Mouse (Mus musculus) liver, embryonic 12.5 days (tissue): ENCODE results near the gene Ush1g. TPM values are rescaled to one million over a fixed set of nuclear protein-coding genes. Genes with fewer than 3 reads are reported as not detected.

Source experiments
- ATAC-seq: fragments of 200-750 bp; cut with Nextera tagmentation; 2 replicates; pipeline ENCODE4 v1.8.0; 2017; ENCODE audit warnings: moderate number of reproducible peaks, mild to moderate bottlenecking, moderate library complexity
- H3K27ac ChIP-seq: fragments of 300-500 bp; sonication (generic); 2 replicates; pipeline ENCODE4 v1.5.1; 2016; ENCODE audit warnings: mild to moderate bottlenecking
- H3K27me3 ChIP-seq: fragments of 300-500 bp; sonication (generic); replicated peaks from 2 replicates; pipeline ENCODE4 v1.6.1; 2016; ENCODE audit warnings: mild to moderate bottlenecking, moderate library complexity
- H3K36me3 ChIP-seq: fragments of 300-500 bp; sonication (generic); 2 replicates; pipeline ENCODE4 v1.6.1; 2016; ENCODE audit warnings: mild to moderate bottlenecking, moderate library complexity
- H3K4me1 ChIP-seq: fragments of 300-500 bp; sonication (generic); 2 replicates; pipeline ENCODE4 v1.6.1; 2016
- H3K4me2 ChIP-seq: fragments of 300-500 bp; sonication (generic); 2 replicates; pipeline ENCODE4 v1.6.1; 2016; ENCODE audit warnings: mild to moderate bottlenecking, moderate library complexity
- H3K4me3 ChIP-seq: fragments of 300-500 bp; sonication (generic); 2 replicates; pipeline ENCODE4 v1.5.1; 2016; ENCODE audit warnings: mild to moderate bottlenecking, moderate library complexity
- H3K9ac ChIP-seq: fragments of 300-500 bp; sonication (generic); 2 replicates; pipeline ENCODE4 v1.6.1; 2016; ENCODE audit warnings: mild to moderate bottlenecking, moderate library complexity
- H3K9me3 ChIP-seq: fragments of 300-500 bp; sonication (generic); replicated peaks from 2 replicates; pipeline ENCODE4 v1.6.1; 2016; ENCODE audit warnings: mild to moderate bottlenecking, moderate library complexity
- WGBS: fragments of 180-500 bp; shearing (Covaris S2); methylation state at CpG from one replicate; pipeline ENCODE4 v1.1.7; 2016; ENCODE audit not compliant: insufficient replicate concordance; 5-methylcytosine and 5-hydroxymethylcytosine counted together
- polyA plus RNA-seq: library from polyadenylated mRNA; unstranded; fragments of >200 nt; fragmentation: Nextera tagmentation; extraction: Ambion mirVana; gene quantifications from 2 replicates; pipeline ENCODE4 v1.2.1, GENCODE M21; 2016

Ush1g gene
- polyA plus RNA-seq, 1 experiment from 2014 or later: 0.25 TPM

- H3K36me3 ChIP-seq: peaks cover 19% of the 10 kb centered on the region
- H3K4me1 ChIP-seq: peaks cover 15% of the 10 kb centered on the region; the same call in 1 of the 2 replicates
- peaks cover 88% of the 10 kb centered on the region for H3K27me3 ChIP-seq
- ATAC-seq: no peak
- no peak overlapping the region for H3K9ac ChIP-seq
- no peaks in the 10 kb centered on the region for H3K9me3 ChIP-seq
- H3K4me3 ChIP-seq: no peak overlapping the region
- peak overlapping the region; percentile 62; the same call in 1 of the 2 replicates for H3K4me2 ChIP-seq
- 5% methylated on average over 20 of the region's 20 CpGs for WGBS
- H3K27ac ChIP-seq: no peak overlapping the region
These were observed 56.0 kb downstream of the Ush1g start for GRCm38 (mm10) chr11:115265771-115266399.

Other genes starting within 250 kb of the Ush1g start
- 4.7 and 6.1 TPM in 2 replicates for gene Rab37, start 230.6 kb downstream of the Ush1g start, polyA plus RNA-seq
- gene Cd300lf, start 188.0 kb downstream of the Ush1g start, polyA plus RNA-seq: 0.90 and 1.3 TPM in 2 replicates
- 74.5 and 75.7 TPM in 2 replicates for gene Slc9a3r1, start 158.7 kb downstream of the Ush1g start, polyA plus RNA-seq
- 7.5 and 8.1 TPM in 2 replicates for gene Tmem104, start 134.6 kb downstream of the Ush1g start, polyA plus RNA-seq
- 12.8 and 12.9 TPM in 2 replicates for gene Nat9, start 134.2 kb downstream of the Ush1g start, polyA plus RNA-seq
- 0.51 and 0.62 TPM in 2 replicates for gene Grin2c, start 54.8 kb downstream of the Ush1g start, polyA plus RNA-seq
- 17.1 and 17.8 TPM in 2 replicates for gene Fdxr, start 45.0 kb downstream of the Ush1g start, polyA plus RNA-seq
- gene Fads6, start 24.4 kb downstream of the Ush1g start, polyA plus RNA-seq: 2.2 and 2.4 TPM in 2 replicates
- gene Otop2, start 14.9 kb downstream of the Ush1g start, polyA plus RNA-seq: not detected in 2 replicates
- gene Otop3, start 12.7 kb upstream of the Ush1g start, polyA plus RNA-seq: not detected in 2 replicates
- 1.8 TPM in 2 replicates for gene Hid1, start 45.7 kb upstream of the Ush1g start, polyA plus RNA-seq
- 4.2 TPM in 2 replicates for gene Cdr2l, start 59.9 kb upstream of the Ush1g start, polyA plus RNA-seq
- 116 and 120 TPM in 2 replicates for gene Mrpl58, start 81.7 kb upstream of the Ush1g start, polyA plus RNA-seq
- 624 and 630 TPM in 2 replicates for gene Atp5h, start 97.9 kb upstream of the Ush1g start, polyA plus RNA-seq
- 8.6 and 9.3 TPM in 2 replicates for gene Kctd2, start 98.1 kb upstream of the Ush1g start, polyA plus RNA-seq
- gene Trim80, start 118.5 kb upstream of the Ush1g start, polyA plus RNA-seq: 0.18 and 0.22 TPM in 2 replicates
- 0.08 and 0.10 TPM in 2 replicates for gene Slc16a5, start 140.4 kb upstream of the Ush1g start, polyA plus RNA-seq
- 4.0 and 4.2 TPM in 2 replicates for gene Armc7, start 153.6 kb upstream of the Ush1g start, polyA plus RNA-seq
- gene Nt5c, start 169.8 kb upstream of the Ush1g start, polyA plus RNA-seq: 68.4 and 69.0 TPM in 2 replicates
- gene Jpt1, start 192.3 kb upstream of the Ush1g start, polyA plus RNA-seq: 307 and 318 TPM in 2 replicates
- 574 and 585 TPM in 2 replicates for gene Sumo2, start 214.2 kb upstream of the Ush1g start, polyA plus RNA-seq
- 202 and 216 TPM in 2 replicates for gene Nup85, start 242.4 kb upstream of the Ush1g start, polyA plus RNA-seq